Mouse (Mus musculus): ENCODE results near the gene Snu13.

- TF ChIP-seq CTCF (IDR thresholded peaks at IDR 0.05; ENCODE audit: borderline replicate concordance, insufficient read depth, low read depth, low read length) (no peak), POLR2A (IDR thresholded peaks at IDR 0.05; ENCODE audit: borderline replicate concordance, insufficient read depth, low read length) (no peak)
These were observed 29.9 kb downstream of the Snu13 start for GRCm38 (mm10) chr15:82017461-82017860.

Data from cerebellum, adult 2 months (tissue).